In the genomic region with DNA sequence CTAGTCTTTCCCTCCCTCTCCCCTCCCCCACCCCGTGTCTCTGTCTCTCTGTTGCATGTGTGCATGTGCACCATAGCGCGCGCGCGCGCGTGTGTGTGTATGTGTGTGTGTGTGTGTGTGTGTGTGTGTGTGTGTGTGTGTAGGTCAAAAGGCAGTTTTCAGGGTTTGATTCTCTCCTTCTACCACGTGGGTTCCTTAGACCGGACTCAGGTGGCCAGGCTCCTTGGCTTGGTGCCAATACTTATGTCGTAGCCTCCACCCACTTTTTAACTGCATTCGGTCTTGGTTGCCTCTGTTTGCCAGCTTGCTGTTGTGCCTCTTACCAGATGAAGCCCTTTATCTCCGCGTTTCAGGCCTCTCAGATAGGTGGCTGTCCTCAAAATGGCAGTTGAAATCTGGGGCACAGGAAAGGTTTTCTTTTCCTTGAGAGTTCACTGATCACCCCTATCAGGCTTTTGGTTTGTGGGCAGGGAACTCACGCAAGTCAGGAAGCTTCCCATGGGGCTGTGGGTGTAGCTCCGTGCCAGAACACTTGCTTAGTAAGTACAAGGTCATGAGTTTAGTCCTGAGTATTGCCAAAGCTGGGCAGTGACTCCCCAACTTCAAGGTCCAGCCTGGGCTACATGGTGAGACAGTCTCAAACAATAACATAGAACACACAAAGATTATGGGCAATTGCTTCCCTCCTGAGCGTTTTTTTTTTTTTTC, we compare ENCODE assay signal across 7 mouse cellular contexts. TPM values are rescaled to one million over a fixed set of nuclear protein-coding genes. Genes with fewer than 3 reads are reported as not detected.
DNase-seq lines count a peak whose midpoint lies in the region; ATAC-seq lines count a peak whose summit lies in the region.

No protein-coding gene starts in this region.

- peaks cover 42% of the 10 kb centered on the region for H3K27me3 ChIP-seq in embryonic facial prominence, embryonic 14.5 days (replicated peaks; ENCODE audit: control insufficient read depth, insufficient read depth, low read length)
- peaks cover 43% of the 10 kb centered on the region for H3K27me3 ChIP-seq in neural tube, embryonic 11.5 days (ENCODE audit: control insufficient read depth, insufficient read depth, low read length)

- intact Hi-C loops in left cerebral cortex, postnatal 4 days (cut with DNase I): no loop called here

- 0 out of 2 replicates have a peak overlapping the region, but pooled peaks have one; percentile 33 for H3K27ac ChIP-seq in embryonic facial prominence, embryonic 14.5 days (replicated peaks; ENCODE audit: low read depth, low read length)
- no peak overlapping the region for H3K27ac ChIP-seq in neural tube, embryonic 11.5 days (ENCODE audit: low read depth, low read length)

- peak; percentile 27 to 48 for DNase-seq in urinary bladder, adult 18-20 months (ENCODE audit: low spot score in 2 of 2)
- no peak for DNase-seq in urinary bladder, adult 2 months (ENCODE audit: low spot score)
- no peak for DNase-seq in embryonic facial prominence, embryonic 14.5 days (ENCODE audit: low spot score)
- peak; percentile 62 to 72 for DNase-seq in kidney, postnatal 36 days
- DNase-seq in neural tube, embryonic 11.5 days (ENCODE audit: low spot score): peak; percentile 17
- no peak for DNase-seq in left cerebral cortex, postnatal 4 days
- DNase-seq in layer of hippocampus, postnatal 36 days: no peak

- H3K4me3 ChIP-seq in embryonic facial prominence, embryonic 14.5 days (ENCODE audit: low read depth, low read length): no peak overlapping the region
- H3K4me3 ChIP-seq in neural tube, embryonic 11.5 days (ENCODE audit: low read depth, low read length): no peak overlapping the region

- WGBS in embryonic facial prominence, embryonic 14.5 days: 39% methylated on average over 17 of the region's 17 CpGs
- 30% methylated on average over 16 of the region's 17 CpGs for WGBS in neural tube, embryonic 11.5 days

- H3K4me2 ChIP-seq in embryonic facial prominence, embryonic 14.5 days (ENCODE audit: low read depth, low read length): peak overlapping the region; percentile 34; the same call in 1 of the 2 replicates
- no peak overlapping the region for H3K4me2 ChIP-seq in neural tube, embryonic 11.5 days (ENCODE audit: low read depth)

- no peaks in the 10 kb centered on the region for H3K9me3 ChIP-seq in embryonic facial prominence, embryonic 14.5 days (ENCODE audit: control insufficient read depth, low read length)
- no peaks in the 10 kb centered on the region for H3K9me3 ChIP-seq in neural tube, embryonic 11.5 days (ENCODE audit: control insufficient read depth, low read length)

- no peak for ATAC-seq in embryonic facial prominence, embryonic 14.5 days (ENCODE audit: low read depth)
- no peak for ATAC-seq in neural tube, embryonic 11.5 days (ENCODE audit: insufficient read depth, low FRiP score, low TSS enrichment)

- no peak overlapping the region for H3K9ac ChIP-seq in embryonic facial prominence, embryonic 14.5 days (ENCODE audit: low read depth, low read length)
- H3K9ac ChIP-seq in neural tube, embryonic 11.5 days (ENCODE audit: low read length): no peak overlapping the region

- no peaks in the 10 kb centered on the region for H3K36me3 ChIP-seq in embryonic facial prominence, embryonic 14.5 days (ENCODE audit: control insufficient read depth, insufficient read depth, low read length)
- H3K36me3 ChIP-seq in neural tube, embryonic 11.5 days (ENCODE audit: control insufficient read depth, insufficient read depth, low read length): no peaks in the 10 kb centered on the region

- H3K4me1 ChIP-seq in embryonic facial prominence, embryonic 14.5 days (ENCODE audit: control insufficient read depth, insufficient read depth, low read length): peaks cover 7% of the 10 kb centered on the region; the same call in 1 of the 2 replicates
- 0 out of 2 replicates have a peak, but pooled peaks cover 4% of the 10 kb centered on the region for H3K4me1 ChIP-seq in neural tube, embryonic 11.5 days (ENCODE audit: control insufficient read depth, insufficient read depth, low read length)

RNA-seq across cellular contexts. Expression of a gene that starts 1.7 kb away (rescaled TPM):
- 53.5 and 62.3 TPM in 2 replicates for polyA plus RNA-seq in urinary bladder, adult 2 months (2012; rRNA removed)
- 11.6 and 13.3 TPM in 2 replicates for polyA plus RNA-seq in embryonic facial prominence, embryonic 14.5 days (2014; fragmentation: Nextera tagmentation; extraction: Ambion mirVana)
- polyA plus RNA-seq in neural tube, embryonic 11.5 days (2014; fragmentation: Nextera tagmentation; extraction: Ambion mirVana): 3.7 and 3.9 TPM in 2 replicates
- total RNA-seq in left cerebral cortex, postnatal 4 days (2021): 1 to 10 TPM; 1.3 to 1.5 TPM
- 1 to 10 TPM in 1 of 2 experiments, under 1 TPM in 1; 0.42 to 1.1 TPM for total RNA-seq in layer of hippocampus, postnatal 36 days (2021)

RNA-seq across cellular contexts. Expression of a gene that starts 13.7 kb away (rescaled TPM):
- 11.0 and 11.4 TPM in 2 replicates for polyA plus RNA-seq in urinary bladder, adult 2 months (2012; rRNA removed)
- 4.0 TPM in 2 replicates for polyA plus RNA-seq in embryonic facial prominence, embryonic 14.5 days (2014; fragmentation: Nextera tagmentation; extraction: Ambion mirVana)
- 1.8 and 1.9 TPM in 2 replicates for polyA plus RNA-seq in neural tube, embryonic 11.5 days (2014; fragmentation: Nextera tagmentation; extraction: Ambion mirVana)
- total RNA-seq in left cerebral cortex, postnatal 4 days (2021): 1 to 10 TPM; 1.7 to 2.1 TPM
- 1 to 10 TPM; 6.6 to 6.9 TPM for total RNA-seq in layer of hippocampus, postnatal 36 days (2021)

RNA-seq across cellular contexts. Expression of a gene that starts 31.9 kb away (rescaled TPM):
- polyA plus RNA-seq in urinary bladder, adult 2 months (2012; rRNA removed): 0.94 and 0.98 TPM in 2 replicates
- polyA plus RNA-seq in embryonic facial prominence, embryonic 14.5 days (2014; fragmentation: Nextera tagmentation; extraction: Ambion mirVana): 0.10 and 0.25 TPM in 2 replicates
- not detected in 2 replicates for polyA plus RNA-seq in neural tube, embryonic 11.5 days (2014; fragmentation: Nextera tagmentation; extraction: Ambion mirVana)
- not detected for total RNA-seq in left cerebral cortex, postnatal 4 days (2021)
- total RNA-seq in layer of hippocampus, postnatal 36 days (2021): not detected

RNA-seq across cellular contexts. Expression of a gene that starts 37.7 kb away (rescaled TPM):
- 1.4 and 1.5 TPM in 2 replicates for polyA plus RNA-seq in urinary bladder, adult 2 months (2012; rRNA removed)
- polyA plus RNA-seq in embryonic facial prominence, embryonic 14.5 days (2014; fragmentation: Nextera tagmentation; extraction: Ambion mirVana): 0.21 and 0.50 TPM in 2 replicates
- 0.09 and 0.99 TPM in 2 replicates for polyA plus RNA-seq in neural tube, embryonic 11.5 days (2014; fragmentation: Nextera tagmentation; extraction: Ambion mirVana)
- under 1 TPM in 1 of 2 experiments, not detected in 1; 0.18 TPM for total RNA-seq in left cerebral cortex, postnatal 4 days (2021)
- total RNA-seq in layer of hippocampus, postnatal 36 days (2021): under 1 TPM; 0.20 to 0.30 TPM

RNA-seq across cellular contexts. Expression of a gene that starts 59.7 kb away (rescaled TPM):
- 0.55 and 0.68 TPM in 2 replicates for polyA plus RNA-seq in urinary bladder, adult 2 months (2012; rRNA removed)
- not detected in 2 replicates for polyA plus RNA-seq in embryonic facial prominence, embryonic 14.5 days (2014; fragmentation: Nextera tagmentation; extraction: Ambion mirVana)
- not detected in 2 replicates for polyA plus RNA-seq in neural tube, embryonic 11.5 days (2014; fragmentation: Nextera tagmentation; extraction: Ambion mirVana)
- not detected for total RNA-seq in left cerebral cortex, postnatal 4 days (2021)
- total RNA-seq in layer of hippocampus, postnatal 36 days (2021): not detected

Comparison
In these comparisons a context has a peak if more than half of its experiments do, and no peak if none do; other contexts are left out.
1. DNase-seq: peak in urinary bladder, adult 18-20 months (2 of 2), kidney, postnatal 36 days (2 of 2) and neural tube, embryonic 11.5 days (single experiment); none in urinary bladder, adult 2 months (single experiment), embryonic facial prominence, embryonic 14.5 days (single experiment), left cerebral cortex, postnatal 4 days (single experiment) and layer of hippocampus, postnatal 36 days (0 of 2).